In the genomic region with DNA sequence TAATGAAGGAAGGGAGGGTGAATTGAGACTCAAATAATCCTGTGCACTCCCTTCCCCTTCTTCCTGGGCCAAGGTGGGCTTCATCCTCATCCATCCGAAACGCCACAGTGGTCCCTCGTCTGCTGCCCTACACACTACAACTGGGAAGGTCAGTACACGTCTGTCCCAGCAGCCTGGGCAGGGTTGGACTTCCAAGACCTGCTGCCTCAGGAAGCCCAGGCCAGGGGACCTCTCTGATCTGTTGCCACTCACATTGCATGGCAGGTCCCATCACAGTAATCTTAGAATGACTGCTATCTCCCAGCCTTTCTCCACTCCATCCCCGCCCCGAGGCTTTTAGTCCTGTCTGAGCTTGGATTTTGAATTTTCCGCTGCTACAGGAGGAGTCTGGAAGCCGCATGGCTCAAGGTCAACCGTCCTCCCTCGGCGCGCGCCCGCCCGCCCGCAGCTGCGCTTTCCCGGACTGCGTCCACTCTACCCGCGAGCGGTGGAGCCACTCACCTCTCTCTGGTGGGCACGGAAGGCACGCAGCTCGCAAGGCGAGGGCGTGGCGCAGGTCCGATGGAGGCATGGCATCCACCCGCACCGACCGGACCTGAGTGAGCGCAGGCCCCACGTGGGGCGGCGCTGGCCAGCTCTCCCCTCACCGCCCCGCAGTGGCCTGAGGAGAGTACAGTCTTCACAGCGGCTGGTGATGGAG, we compare ENCODE assay signal across 7 mouse cellular contexts. TPM values are rescaled to one million over a fixed set of nuclear protein-coding genes. Genes with fewer than 3 reads are reported as not detected.
DNase-seq lines count a peak whose midpoint lies in the region; ATAC-seq and TF ChIP-seq lines count a peak whose summit lies in the region.

TSS of gene Gpr68 (minus strand) at position 601 of the 700 bp plus-strand sequence.

- WGBS in thymus, adult 2 months: 8% methylated on average over 39 of the region's 39 CpGs
- 3% methylated on average over 39 of the region's 39 CpGs for WGBS in heart, embryonic 12.5 days
- WGBS in midbrain, embryonic 13.5 days: 4% methylated on average over 39 of the region's 39 CpGs

- H3K4me3 ChIP-seq in thymus, adult 2 months (ENCODE audit: control insufficient read depth, insufficient read depth, low read length): peak within 1 kb of the TSS; percentile 23
- peak within 1 kb of the TSS; percentile 49 for H3K4me3 ChIP-seq in heart, embryonic 12.5 days
- peak within 1 kb of the TSS; percentile 50 for H3K4me3 ChIP-seq in midbrain, embryonic 13.5 days (replicated peaks)

- H3K27ac ChIP-seq in thymus, adult 2 months (ENCODE audit: control insufficient read depth, insufficient read depth, low read length): no peak within 1 kb of the TSS
- H3K27ac ChIP-seq in heart, embryonic 12.5 days (ENCODE audit: poor library complexity, severe bottlenecking): no peak within 1 kb of the TSS
- H3K27ac ChIP-seq in midbrain, embryonic 13.5 days: no peak within 1 kb of the TSS

- H3K9me3 ChIP-seq in heart, embryonic 12.5 days (replicated peaks): no peaks in the 10 kb centered on the region
- no peaks in the 10 kb centered on the region for H3K9me3 ChIP-seq in midbrain, embryonic 13.5 days

- 0 out of 2 replicates have a peak, but pooled peaks have one; percentile 23 for TF ChIP-seq POLR2A in thymus, adult 2 months (IDR thresholded peaks at IDR 0.05; ENCODE audit: control insufficient read depth, extremely low read depth, insufficient read depth, low read length, poor library complexity)

- H3K27me3 ChIP-seq in thymus, adult 2 months (ENCODE audit: control insufficient read depth, insufficient read depth, low read length): no peaks in the 10 kb centered on the region; the same call in 1 of the 2 replicates
- peaks cover 59% of the 10 kb centered on the region for H3K27me3 ChIP-seq in heart, embryonic 12.5 days (replicated peaks)
- H3K27me3 ChIP-seq in midbrain, embryonic 13.5 days: peaks cover 15% of the 10 kb centered on the region

- peaks cover 3% of the 10 kb centered on the region for H3K36me3 ChIP-seq in thymus, adult 2 months (ENCODE audit: control insufficient read depth, insufficient read depth, low read length)
- no peaks in the 10 kb centered on the region for H3K36me3 ChIP-seq in heart, embryonic 12.5 days
- peaks cover 14% of the 10 kb centered on the region for H3K36me3 ChIP-seq in midbrain, embryonic 13.5 days

- peaks cover 25% of the 10 kb centered on the region for H3K4me1 ChIP-seq in thymus, adult 2 months (replicated peaks; ENCODE audit: control insufficient read depth, insufficient read depth, low read length)
- peaks cover 11% of the 10 kb centered on the region; the same call in 1 of the 2 replicates for H3K4me1 ChIP-seq in heart, embryonic 12.5 days (replicated peaks)
- peaks cover 18% of the 10 kb centered on the region for H3K4me1 ChIP-seq in midbrain, embryonic 13.5 days (replicated peaks)

- ATAC-seq in heart, embryonic 12.5 days (ENCODE audit: insufficient number of reproducible peaks, low FRiP score): peak; percentile 49; the same call in 1 of the 2 replicates
- ATAC-seq in midbrain, embryonic 13.5 days: peak; percentile 85

- DNase-seq in thymus, adult 2 months: no peak
- DNase-seq in thymus, postnatal 10 days (ENCODE audit: low spot score in 2 of 2): no peak
- peak; percentile 62 to 63 for DNase-seq in cerebellum, postnatal 10 days
- DNase-seq in kidney, postnatal 14 days: peak; percentile 34
- no peak for DNase-seq in thymus, postnatal 25 days

- H3K9ac ChIP-seq in heart, embryonic 12.5 days: peak within 1 kb of the TSS; percentile 55
- H3K9ac ChIP-seq in midbrain, embryonic 13.5 days (replicated peaks): peak within 1 kb of the TSS; percentile 68

- peak within 1 kb of the TSS; percentile 68 for H3K4me2 ChIP-seq in heart, embryonic 12.5 days
- peak within 1 kb of the TSS; percentile 82 for H3K4me2 ChIP-seq in midbrain, embryonic 13.5 days (replicated peaks)

- 0 out of 2 replicates have a peak, but pooled peaks have one; percentile 18 for TF ChIP-seq CTCF in thymus, adult 2 months (IDR thresholded peaks at IDR 0.05; ENCODE audit: borderline replicate concordance, control insufficient read depth, extremely low read depth, insufficient read depth, low read length, poor library complexity)

RNA-seq across cellular contexts. Expression of gene Gpr68, which starts in this region (rescaled TPM):
- polyA plus RNA-seq in thymus, adult 2 months (2012; rRNA removed): 21.8 and 25.2 TPM in 2 replicates
- 4.4 and 6.2 TPM in 2 replicates for polyA plus RNA-seq in heart, embryonic 12.5 days (2016; fragmentation: Nextera tagmentation; extraction: Ambion mirVana)
- 1.5 and 1.6 TPM in 2 replicates for polyA plus RNA-seq in midbrain, embryonic 13.5 days (2015; fragmentation: Nextera tagmentation; extraction: Ambion mirVana)

Comparison
In these comparisons a context has a peak if more than half of its experiments do, and no peak if none do; other contexts are left out.
1. DNase-seq: peak in cerebellum, postnatal 10 days (2 of 2) and kidney, postnatal 14 days (single experiment); none in thymus, adult 2 months (single experiment), thymus, postnatal 10 days (0 of 2) and thymus, postnatal 25 days (single experiment).
2. Peak in every context shown above with its lines, with median percentiles within 50 percentile points of each other: H3K4me3 ChIP-seq.